Mouse (Mus musculus): ENCODE data around the gene Fkbp5. TPM values are rescaled to one million over a fixed set of nuclear protein-coding genes. Genes with fewer than 3 reads are reported as not detected.

The Fkbp5 gene
- total and polyA plus RNA-seq, 3 experiments = 24.4 to 69.5 (median 68.0) TPM

DNA sequence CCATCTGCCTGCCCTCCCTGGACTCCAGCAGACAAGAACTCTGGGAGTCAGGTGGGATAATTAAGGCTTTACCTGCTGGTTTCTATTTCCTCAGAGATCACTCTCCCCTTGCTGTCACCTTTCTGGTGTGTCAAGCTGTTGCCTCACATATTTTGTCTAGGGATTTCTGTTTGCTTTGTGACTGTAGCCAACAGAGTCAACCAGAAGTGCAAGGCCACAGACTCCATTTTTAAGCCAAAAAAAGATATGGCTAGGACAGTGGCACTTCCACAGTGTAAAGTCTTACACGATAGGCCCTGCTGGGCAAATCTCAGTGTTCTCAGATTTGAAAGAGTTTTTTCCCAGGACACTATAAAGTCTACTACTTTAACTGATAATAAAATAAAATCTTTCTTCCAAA is 56.9 kb downstream of the Fkbp5 start:
- no peak for DNase-seq

DNA sequence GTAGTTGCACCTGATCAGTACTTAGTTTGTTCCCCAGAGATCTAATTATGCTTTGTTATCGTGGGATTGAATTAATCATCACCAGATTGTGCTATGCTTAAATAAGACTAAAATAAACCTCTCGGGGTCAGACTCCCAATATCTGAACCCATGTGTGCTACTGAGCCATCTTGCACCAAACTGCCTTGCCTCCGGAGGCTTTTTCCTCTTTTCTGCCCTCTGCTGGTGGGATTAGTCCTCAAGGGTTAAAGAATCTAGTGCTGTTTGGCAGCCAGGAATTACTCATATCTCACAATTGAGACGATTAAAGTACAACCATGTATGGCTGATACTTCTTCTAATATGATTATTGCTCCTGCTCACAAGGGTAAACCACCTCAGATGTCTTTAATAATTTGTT is 62.2 kb downstream of the Fkbp5 start:
- peak; percentile 56 for DNase-seq

DNA sequence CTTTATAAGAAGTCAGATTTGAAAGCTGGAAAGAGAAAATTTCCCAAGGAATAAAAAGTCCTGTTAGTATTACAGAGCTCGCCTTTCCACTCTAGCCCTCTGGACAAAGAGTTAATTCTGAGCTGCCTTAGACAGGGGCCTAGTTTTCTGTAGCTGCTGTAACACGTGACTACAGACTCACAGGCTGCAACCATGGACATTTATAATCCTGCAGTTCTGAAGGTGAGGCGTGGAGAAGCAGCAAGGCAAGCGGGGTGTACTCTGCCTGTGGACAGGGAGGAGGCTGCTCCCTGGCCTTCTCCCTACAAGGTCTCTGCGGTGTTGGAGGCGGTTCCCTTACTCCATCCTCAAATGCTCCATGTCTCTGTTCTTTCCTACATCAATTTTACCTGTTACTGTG is 64.4 kb downstream of the Fkbp5 start:
- no peak for DNase-seq

GRCm38 (mm10) chr17:28451914-28452313 is 65.4 kb downstream of the Fkbp5 start:
- DNase-seq = no peak

- DNase-seq = no peak
These were observed 65.8 kb downstream of the Fkbp5 start for GRCm38 (mm10) chr17:28451487-28451886.

DNA sequence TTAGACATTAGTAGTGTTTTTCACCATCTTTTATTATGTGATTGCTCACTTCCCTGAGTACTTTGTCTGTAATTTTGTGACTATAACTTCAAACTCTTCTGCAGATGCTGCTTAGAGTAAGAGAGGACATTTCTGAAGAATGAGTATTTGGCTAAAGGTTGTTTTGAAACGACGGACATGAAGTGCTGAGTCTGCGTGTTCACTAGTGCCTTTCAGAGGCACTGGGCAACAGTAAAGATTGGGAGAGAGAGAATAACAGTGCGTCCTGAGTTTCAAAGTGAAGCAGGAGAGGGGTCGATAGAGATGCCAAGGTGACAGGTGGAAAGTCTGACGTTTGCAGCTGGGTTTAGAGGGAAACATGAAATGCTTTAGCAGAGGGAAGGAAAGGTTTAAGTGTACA is 69.1 kb downstream of the Fkbp5 start:
- no peak for DNase-seq

DNA sequence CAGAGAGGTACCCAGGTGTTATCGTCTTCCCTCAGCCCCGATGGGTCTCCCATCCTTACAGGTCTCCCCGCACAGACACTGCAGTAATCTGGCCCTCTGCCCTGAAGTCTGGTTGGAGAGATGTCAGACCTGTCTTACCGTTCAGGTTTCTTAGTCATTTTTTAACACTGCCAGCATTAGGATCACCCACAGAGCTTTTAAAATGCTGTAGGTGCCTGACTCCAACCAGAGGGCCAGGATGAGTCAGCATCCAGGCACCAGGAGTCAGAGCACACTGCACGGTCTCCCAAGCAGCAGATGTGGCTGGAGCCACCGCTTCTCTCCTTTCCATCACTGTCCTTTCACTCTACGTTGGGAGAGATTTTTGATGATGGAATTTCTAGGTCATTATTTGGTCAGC is 69.5 kb downstream of the Fkbp5 start:
- DNase-seq = no peak

- DNase-seq = no peak
These were observed 70.5 kb downstream of the Fkbp5 start for GRCm38 (mm10) chr17:28446820-28447168.

- no peak for DNase-seq
These were observed 71.2 kb downstream of the Fkbp5 start for GRCm38 (mm10) chr17:28445886-28446819.

- DNase-seq = no peak
These were observed 74.7 kb downstream of the Fkbp5 start for GRCm38 (mm10) chr17:28442661-28443060.

- peak; percentile 33 for DNase-seq
These were observed 78.8 kb downstream of the Fkbp5 start for GRCm38 (mm10) chr17:28438342-28439115.

- DNase-seq = no peak
These were observed 79.4 kb downstream of the Fkbp5 start for GRCm38 (mm10) chr17:28437938-28438337.

- no peak for DNase-seq
These were observed 82.3 kb downstream of the Fkbp5 start for GRCm38 (mm10) chr17:28434921-28435485.

- no peak for DNase-seq
These were observed 84.3 kb downstream of the Fkbp5 start for GRCm38 (mm10) chr17:28433029-28433428.

- no peak for DNase-seq
These were observed 85.4 kb downstream of the Fkbp5 start for GRCm38 (mm10) chr17:28431931-28432335.

GRCm38 (mm10) chr17:28431038-28431437 is 86.3 kb downstream of the Fkbp5 start:
- DNase-seq = no peak

- DNase-seq = peak; percentile 72
These were observed 88.7 kb downstream of the Fkbp5 start for GRCm38 (mm10) chr17:28428474-28429258.

GRCm38 (mm10) chr17:28427666-28428065 is 89.7 kb downstream of the Fkbp5 start:
- DNase-seq = no peak

DNA sequence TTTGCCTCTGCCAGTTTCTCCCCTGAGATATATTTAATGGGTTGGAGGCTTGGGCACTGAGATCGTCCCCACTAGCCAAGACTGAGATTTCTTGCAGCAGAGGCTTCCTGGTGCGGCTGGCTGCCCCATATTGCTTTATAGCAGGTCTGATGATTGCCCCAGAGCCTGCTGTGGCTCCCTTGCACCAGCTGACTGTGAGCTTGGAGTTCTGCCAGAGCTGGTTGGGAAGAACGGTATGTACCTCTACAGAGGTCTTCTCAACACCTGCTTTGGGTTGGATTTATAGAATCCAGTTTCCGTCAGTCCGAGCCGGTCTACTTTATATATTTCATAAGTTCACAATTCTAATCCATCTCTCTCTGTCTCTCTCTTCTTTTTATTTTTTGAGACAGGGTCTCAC is 93.0 kb downstream of the Fkbp5 start:
- DNase-seq = peak; percentile 47

DNA sequence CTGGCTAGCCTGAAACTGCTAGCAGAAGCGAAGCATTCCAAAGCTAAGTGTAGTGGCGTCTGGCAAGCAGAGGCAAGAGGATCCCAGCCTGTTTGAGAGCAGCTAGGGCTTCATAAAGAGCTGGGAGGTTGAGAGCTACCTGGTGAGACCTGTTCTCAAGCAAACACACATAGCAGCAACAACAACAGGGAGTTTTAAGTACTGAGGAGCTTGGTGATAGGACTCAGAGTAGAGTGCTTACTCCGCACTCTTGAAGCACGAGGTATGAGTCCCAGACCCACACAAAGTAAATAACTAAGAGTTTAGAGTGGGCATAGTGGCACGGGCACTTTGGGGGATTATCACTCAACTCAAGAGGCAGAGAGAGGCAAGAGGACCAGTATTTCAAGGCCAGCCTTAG is 96.3 kb downstream of the Fkbp5 start:
- DNase-seq = no peak

- DNase-seq = peak; percentile 20
These were observed 96.9 kb downstream of the Fkbp5 start for GRCm38 (mm10) chr17:28420229-28421051.

Measured in adrenal gland, adult 2 months (tissue).